Mouse (Mus musculus) heart, adult 18-20 months (tissue): ENCODE results near the gene Tut4. TPM values are rescaled to one million over a fixed set of nuclear protein-coding genes. Genes with fewer than 3 reads are reported as not detected.

Experiments
- DNase-seq, 2 experiments: peaks; one replicate each; pipeline ENCODE4 v3.0.0; 2021 to 2022; ENCODE audit warnings: mixed read lengths in 1 of 2
- total RNA-seq, 2 experiments: library from RNA; stranded (reverse); gene quantifications; 2 replicates each; pipeline ENCODE4 v1.2.3; 2021

Tut4 gene
- total RNA-seq, 2 experiments from 2014 or later, result 18.9 to 23.3 TPM

DNA sequence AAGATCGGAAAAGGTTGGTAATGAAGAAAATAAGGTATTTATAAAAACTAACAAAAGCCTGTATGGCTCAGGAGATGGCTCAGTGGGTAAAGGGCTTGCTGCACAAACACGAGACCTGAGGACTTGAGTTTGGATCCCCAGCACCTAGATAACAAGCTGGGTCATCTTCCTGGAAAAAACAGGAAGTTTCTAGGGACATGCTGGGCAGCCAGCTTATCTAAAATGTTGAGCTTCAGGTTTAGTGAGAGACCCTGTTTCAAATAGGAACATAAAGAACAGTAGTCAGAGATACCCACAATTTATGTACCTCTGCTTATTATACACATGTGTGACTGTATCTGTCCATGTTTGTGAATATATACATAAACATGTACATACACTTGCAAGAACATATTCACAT lies 43.8 kb downstream of the Tut4 start:
- DNase-seq, result no peak

GRCm38 (mm10) chr4:108539701-108540100 lies 80.5 kb downstream of the Tut4 start:
- DNase-seq, result no peak

DNA sequence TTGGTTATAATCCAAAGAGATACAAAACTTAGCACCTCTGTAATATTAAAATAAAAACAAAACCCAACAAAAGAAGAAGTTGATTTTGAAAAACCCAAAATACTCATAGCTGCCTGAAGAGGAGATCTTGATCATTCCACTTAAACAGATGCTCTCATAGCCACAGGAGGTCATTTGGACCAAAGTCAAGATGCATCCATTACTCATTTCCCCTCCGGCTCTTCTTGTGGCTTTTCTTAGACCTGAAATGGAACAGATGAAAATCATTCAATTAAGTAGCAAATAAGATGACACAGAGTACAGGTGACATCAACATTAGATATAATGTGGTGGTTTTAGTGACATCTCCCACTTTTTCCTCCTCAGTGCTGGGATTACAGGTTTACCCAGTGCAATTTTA lies 105.8 kb downstream of the Tut4 start:
- no peak for DNase-seq

GRCm38 (mm10) chr4:108572644-108573043 lies 113.4 kb downstream of the Tut4 start:
- DNase-seq, result no peak

GRCm38 (mm10) chr4:108578840-108579742 lies 119.9 kb downstream of the Tut4 start, which contains the start of the genes Prpf38a and Orc1:
TSS of gene Prpf38a (minus strand) at chr4:108579336.
TSS of gene Orc1 (plus strand) at chr4:108579423.
- peak; percentile 97 to 99 for DNase-seq

GRCm38 (mm10) chr4:108579743-108580411 lies 120.7 kb downstream of the Tut4 start:
- DNase-seq, result no peak

DNA sequence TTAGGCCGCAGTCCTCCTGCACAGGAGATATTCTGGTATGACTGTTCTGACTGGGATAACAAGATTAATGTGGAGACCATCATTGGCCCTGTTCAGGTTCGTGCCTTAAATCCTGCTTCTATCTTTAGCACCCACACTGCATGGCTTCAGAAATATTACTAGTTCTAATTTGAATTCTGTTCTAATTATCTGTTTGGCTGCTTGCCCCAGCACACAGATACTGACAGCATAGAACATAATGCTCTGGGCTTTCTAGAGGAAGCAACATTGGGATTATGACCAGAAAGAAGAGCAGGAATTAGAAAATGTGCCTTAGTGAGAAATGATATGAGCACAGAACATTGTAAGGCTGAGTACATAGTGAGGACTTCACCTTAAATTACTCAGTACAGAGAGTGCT lies 134.2 kb downstream of the Tut4 start:
- no peak for DNase-seq

DNA sequence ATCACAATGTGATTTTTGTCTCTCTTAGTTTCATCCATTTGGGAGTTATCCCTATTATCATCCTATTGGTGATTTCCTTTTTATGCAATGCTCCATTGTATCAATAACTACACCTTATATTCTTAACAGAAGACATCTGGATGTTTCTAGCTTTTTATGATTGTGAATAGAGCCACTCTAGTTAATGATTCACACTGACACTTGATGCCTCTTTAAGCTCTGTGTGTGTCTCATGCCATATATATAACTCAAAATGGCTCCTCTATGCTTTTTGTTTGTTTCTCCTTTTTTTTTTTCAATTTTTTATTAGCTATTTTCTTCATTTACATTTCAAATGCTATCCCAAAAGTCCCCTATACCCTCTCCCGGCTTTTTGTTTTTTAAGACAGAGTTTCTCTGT lies 136.6 kb downstream of the Tut4 start:
- DNase-seq, result no peak

DNA sequence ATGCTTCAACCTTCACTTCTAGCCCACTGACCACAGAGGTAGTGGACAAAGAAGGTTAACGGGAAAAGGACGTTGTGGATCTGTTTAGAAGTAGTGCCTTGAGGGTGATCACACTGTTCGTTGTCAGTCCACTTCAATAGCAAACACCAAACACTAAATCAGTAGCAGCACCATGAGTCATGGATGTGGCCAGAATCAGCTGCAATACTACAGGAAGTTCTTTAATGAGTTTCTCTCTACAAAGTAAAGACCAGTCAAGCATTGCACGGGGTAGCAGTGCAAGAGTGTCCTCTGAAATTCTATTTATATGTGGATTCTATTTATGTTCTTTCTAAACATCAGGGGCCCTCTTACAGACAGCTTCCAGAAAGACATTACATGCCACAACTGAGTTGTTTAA lies 139.1 kb downstream of the Tut4 start:
- no peak for DNase-seq

DNA sequence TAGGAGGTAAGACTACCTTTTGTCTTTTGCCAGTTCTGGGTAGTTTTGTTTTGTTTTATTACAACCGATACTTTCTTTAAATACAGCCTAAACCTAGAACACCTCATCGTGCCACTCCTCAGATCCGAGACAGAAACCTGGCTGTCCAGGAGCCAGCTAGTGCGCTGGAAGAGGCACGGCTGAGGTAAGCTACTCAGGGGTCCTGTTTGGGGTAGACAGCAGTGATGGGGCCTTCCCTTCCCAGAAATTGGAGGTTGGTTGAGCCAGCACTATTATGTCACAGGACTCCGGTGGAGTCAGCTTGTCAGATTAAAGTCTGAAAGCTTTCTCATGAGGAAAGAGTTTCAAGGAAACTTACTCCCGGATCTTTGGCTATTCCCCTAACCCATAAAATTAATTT lies 142.6 kb downstream of the Tut4 start:
- no peak for DNase-seq

- DNase-seq, result no peak
Measured at GRCm38 (mm10) chr4:108608651-108609050, 149.4 kb downstream of the Tut4 start.

Other genes starting within 250 kb of the Tut4 start
- gene Zyg11a, start 241.4 kb upstream of the Tut4 start, total RNA-seq, result under 1 TPM in 1 of 2 experiments, not detected in 1; 0.10 TPM
- gene Zyg11b, start 158.3 kb upstream of the Tut4 start, total RNA-seq, result 10 to 100 TPM; 38.7 to 39.6 TPM
- 10 to 100 TPM; 35.6 to 39.8 TPM for gene Coa7, start 131.3 kb upstream of the Tut4 start, total RNA-seq
- gene Shisal2a, start 76.1 kb upstream of the Tut4 start, total RNA-seq, result not detected
- 1 to 10 TPM; 6.5 to 8.1 TPM for gene Gpx7, start 52.5 kb upstream of the Tut4 start, total RNA-seq
- 10 to 100 TPM; 15.5 to 15.8 TPM for gene Prpf38a, start 119.9 kb downstream of the Tut4 start, total RNA-seq
- gene Orc1, start 120.0 kb downstream of the Tut4 start, total RNA-seq, result under 1 TPM in 1 of 2 experiments, not detected in 1; 0.10 TPM
- 10 to 100 TPM; 13.0 to 15.4 TPM for gene Cc2d1b, start 160.5 kb downstream of the Tut4 start, total RNA-seq